Mouse (Mus musculus) neural tube, embryonic 14.5 days (tissue): ENCODE results near the gene Pnpo. TPM values are rescaled to one million over a fixed set of nuclear protein-coding genes. Genes with fewer than 3 reads are reported as not detected.

ENCODE experiments used
- ATAC-seq: fragments of 200-750 bp; cut with Nextera tagmentation; 2 replicates; pipeline ENCODE4 v1.8.0; 2017; ENCODE audit warnings: low read depth, mild to moderate bottlenecking, moderate TSS enrichment, moderate library complexity
- H3K27ac ChIP-seq: fragments of 300-500 bp; sonication (generic); 2 replicates; pipeline ENCODE4 v1.5.1; 2014; ENCODE audit warnings: low read depth, mild to moderate bottlenecking, control low read depth, low read length, moderate library complexity, mixed read lengths
- H3K27me3 ChIP-seq: fragments of 300-500 bp; sonication (generic); 2 replicates; pipeline ENCODE4 v1.6.1; 2014; ENCODE audit warnings: low read length; ENCODE audit not compliant: control insufficient read depth, insufficient read depth
- H3K36me3 ChIP-seq: fragments of 300-500 bp; sonication (generic); 2 replicates; pipeline ENCODE4 v1.6.1; 2014; ENCODE audit warnings: low read length, mixed read lengths; ENCODE audit not compliant: control insufficient read depth, insufficient read depth
- H3K4me1 ChIP-seq: fragments of 300-500 bp; sonication (generic); 2 replicates; pipeline ENCODE4 v1.6.1; 2014; ENCODE audit warnings: low read length; ENCODE audit not compliant: control insufficient read depth, insufficient read depth
- H3K4me2 ChIP-seq: fragments of 300-500 bp; sonication (generic); 2 replicates; pipeline ENCODE4 v1.6.1; 2014; ENCODE audit warnings: mild to moderate bottlenecking, low read depth, low read length, control low read depth
- H3K4me3 ChIP-seq: fragments of 300-500 bp; sonication (generic); 2 replicates; pipeline ENCODE4 v1.5.1; 2014; ENCODE audit warnings: low read depth, low read length, control low read depth, mixed read lengths
- H3K9ac ChIP-seq: fragments of 300-500 bp; sonication (generic); replicated peaks from 2 replicates; pipeline ENCODE4 v1.6.1; 2014; ENCODE audit warnings: low read depth, mild to moderate bottlenecking, control low read depth, low read length, mixed read lengths
- H3K9me3 ChIP-seq: fragments of 300-500 bp; sonication (generic); 2 replicates; pipeline ENCODE4 v1.6.1; 2016; ENCODE audit warnings: low read length; ENCODE audit not compliant: control insufficient read depth
- WGBS: fragments of 180-500 bp; shearing (Covaris S2); extraction: QIAGEN DNeasy Blood & Tissue Kit; methylation state at CpG from one replicate; pipeline ENCODE4 v1.1.7; 2014; 5-methylcytosine and 5-hydroxymethylcytosine counted together
- polyA plus RNA-seq: library from polyadenylated mRNA; unstranded; fragments of >200 nt; fragmentation: Nextera tagmentation; extraction: Ambion mirVana; gene quantifications from 2 replicates; pipeline ENCODE4 v1.2.1, GENCODE M21; 2014

Pnpo gene
- polyA plus RNA-seq, 1 experiment from 2014 or later, result 23.4 TPM

- H3K27ac ChIP-seq, result peak overlapping the region; percentile 52
- H3K27me3 ChIP-seq, result no peaks in the 10 kb centered on the region
- no peak for ATAC-seq
- peaks cover 7% of the 10 kb centered on the region; the same call in 1 of the 2 replicates for H3K36me3 ChIP-seq
- H3K4me1 ChIP-seq, result peaks cover 39% of the 10 kb centered on the region
- H3K9ac ChIP-seq, result no peak overlapping the region
- no peak overlapping the region for H3K4me2 ChIP-seq
- WGBS, result 12% methylated on average over 15 of the region's 15 CpGs
- H3K4me3 ChIP-seq, result no peak overlapping the region
- no peaks in the 10 kb centered on the region for H3K9me3 ChIP-seq
These were observed 37.2 kb downstream of the Pnpo start for GRCm38 (mm10) chr11:96906431-96907161.

- peak overlapping the region; percentile 60 for H3K27ac ChIP-seq
- WGBS, result 6% methylated on average over 16 of the region's 16 CpGs
- no peaks in the 10 kb centered on the region for H3K9me3 ChIP-seq
- no peak overlapping the region; the same call in 1 of the 2 replicates for H3K9ac ChIP-seq
- no peak overlapping the region for H3K4me3 ChIP-seq
- peak; percentile 72 for ATAC-seq
- no peaks in the 10 kb centered on the region for H3K36me3 ChIP-seq
- peaks cover 55% of the 10 kb centered on the region for H3K4me1 ChIP-seq
- H3K27me3 ChIP-seq, result no peaks in the 10 kb centered on the region
- no peak overlapping the region for H3K4me2 ChIP-seq
These were observed 40.8 kb downstream of the Pnpo start for GRCm38 (mm10) chr11:96902639-96903635.

GRCm38 (mm10) chr11:96901332-96901731 lies 42.5 kb downstream of the Pnpo start:
- H3K36me3 ChIP-seq, result no peaks in the 10 kb centered on the region
- H3K4me3 ChIP-seq, result no peak overlapping the region
- ATAC-seq, result no peak
- peaks cover 47% of the 10 kb centered on the region for H3K4me1 ChIP-seq
- H3K9me3 ChIP-seq, result no peaks in the 10 kb centered on the region
- H3K27me3 ChIP-seq, result no peaks in the 10 kb centered on the region
- WGBS, result 31% methylated on average over 9 of the region's 9 CpGs
- no peak overlapping the region for H3K4me2 ChIP-seq
- H3K27ac ChIP-seq, result no peak overlapping the region
- H3K9ac ChIP-seq, result no peak overlapping the region

GRCm38 (mm10) chr11:96899449-96900306 lies 44.1 kb downstream of the Pnpo start:
- no peaks in the 10 kb centered on the region for H3K36me3 ChIP-seq
- peaks cover 43% of the 10 kb centered on the region for H3K4me1 ChIP-seq
- H3K9me3 ChIP-seq, result no peaks in the 10 kb centered on the region
- ATAC-seq, result peak; percentile 56; the same call in 1 of the 2 replicates
- H3K9ac ChIP-seq, result no peak overlapping the region
- H3K27ac ChIP-seq, result 0 out of 2 replicates have a peak overlapping the region, but pooled peaks have one; percentile 22
- no peak overlapping the region for H3K4me3 ChIP-seq
- H3K4me2 ChIP-seq, result no peak overlapping the region
- H3K27me3 ChIP-seq, result no peaks in the 10 kb centered on the region
- WGBS, result 27% methylated on average over 13 of the region's 13 CpGs

GRCm38 (mm10) chr11:96895886-96896285 lies 47.9 kb downstream of the Pnpo start:
- H3K27ac ChIP-seq, result no peak overlapping the region
- no peak overlapping the region for H3K9ac ChIP-seq
- ATAC-seq, result no peak

GRCm38 (mm10) chr11:96893203-96893842 lies 50.5 kb downstream of the Pnpo start:
- no peak overlapping the region for H3K4me2 ChIP-seq
- no peaks in the 10 kb centered on the region for H3K9me3 ChIP-seq
- no peaks in the 10 kb centered on the region for H3K27me3 ChIP-seq
- ATAC-seq, result no peak
- peak overlapping the region; percentile 58 for H3K27ac ChIP-seq
- H3K9ac ChIP-seq, result 0 out of 2 replicates have a peak overlapping the region, but pooled peaks have one; percentile 7
- H3K4me1 ChIP-seq, result peaks cover 14% of the 10 kb centered on the region; the same call in 1 of the 2 replicates
- H3K4me3 ChIP-seq, result no peak overlapping the region
- WGBS, result 43% methylated on average over 11 of the region's 11 CpGs
- no peaks in the 10 kb centered on the region for H3K36me3 ChIP-seq

More at GRCm38 (mm10) chr11:96895886-96896285, 47.9 kb downstream of the Pnpo start:
- no peak overlapping the region for H3K4me2 ChIP-seq
- H3K27me3 ChIP-seq, result no peaks in the 10 kb centered on the region
- H3K9me3 ChIP-seq, result no peaks in the 10 kb centered on the region
- no peaks in the 10 kb centered on the region for H3K36me3 ChIP-seq
- 94% methylated on average over 4 of the region's 4 CpGs for WGBS
- H3K4me3 ChIP-seq, result no peak overlapping the region
- peaks cover 29% of the 10 kb centered on the region for H3K4me1 ChIP-seq

GRCm38 (mm10) chr11:96891784-96892527 lies 51.8 kb downstream of the Pnpo start:
- H3K27ac ChIP-seq, result no peak overlapping the region
- H3K36me3 ChIP-seq, result no peaks in the 10 kb centered on the region
- ATAC-seq, result no peak
- no peak overlapping the region for H3K4me3 ChIP-seq
- no peak overlapping the region for H3K4me2 ChIP-seq
- no peaks in the 10 kb centered on the region for H3K9me3 ChIP-seq
- peaks cover 17% of the 10 kb centered on the region for H3K4me1 ChIP-seq
- no peak overlapping the region for H3K9ac ChIP-seq
- H3K27me3 ChIP-seq, result no peaks in the 10 kb centered on the region
- WGBS, result 27% methylated on average over 14 of the region's 14 CpGs
